Mouse (Mus musculus) MEL (cell line): ENCODE results near the gene Ctdnep1. TPM values are rescaled to one million over a fixed set of nuclear protein-coding genes. Genes with fewer than 3 reads are reported as not detected.

Source experiments
- DNase-seq: peaks from one replicate; pipeline ENCODE4 v3.0.0; 2011; ENCODE audit warnings: low read depth, low spot score
- H3K27ac ChIP-seq: 2 replicates; pipeline ENCODE4 v1.5.1; 2012; ENCODE audit warnings: low read depth, mild to moderate bottlenecking, control low read depth, low read length, moderate library complexity; ENCODE audit not compliant: control insufficient read depth
- H3K27me3 ChIP-seq, 2 experiments: fragments of 150-350 bp in 1 of 2; sonication (generic) in 1 of 2; 2 replicates each; pipeline ENCODE4 v1.6.1; 2012; ENCODE audit warnings: low read length in 2 of 2, mild to moderate bottlenecking in 2 of 2, improper control_type of control experiment in 1 of 2, moderate library complexity in 1 of 2; ENCODE audit not compliant: insufficient read depth in 2 of 2, control insufficient read depth in 1 of 2
- H3K36me3 ChIP-seq, 2 experiments: 2 replicates each; pipeline ENCODE4 v1.6.1; 2012 to 2014; ENCODE audit warnings: low read length in 2 of 2, improper control_type of control experiment in 1 of 2, inconsistent platforms in 1 of 2, mild to moderate bottlenecking in 1 of 2; ENCODE audit not compliant: insufficient read depth in 2 of 2, control insufficient read depth in 1 of 2
- H3K4me1 ChIP-seq, 2 experiments: fragments of 150-350 bp in 1 of 2; sonication (generic) in 1 of 2; 2 replicates each; pipeline ENCODE4 v1.6.1; 2012; ENCODE audit warnings: low read length in 2 of 2, improper control_type of control experiment in 1 of 2, mild to moderate bottlenecking in 1 of 2; ENCODE audit not compliant: insufficient read depth in 2 of 2, control insufficient read depth in 1 of 2
- H3K4me3 ChIP-seq, 2 experiments: fragments of 150-350 bp in 1 of 2; sonication (generic) in 1 of 2; 2 replicates each; pipeline ENCODE4 v1.5.1; 2012; ENCODE audit warnings: low read depth in 2 of 2, low read length in 2 of 2, mild to moderate bottlenecking in 2 of 2, moderate library complexity in 2 of 2, control low read depth in 1 of 2, improper control_type of control experiment in 1 of 2; ENCODE audit not compliant: control insufficient read depth in 1 of 2, insufficient read depth in 1 of 2
- H3K79me2 ChIP-seq: 2 replicates; pipeline ENCODE4 v1.6.1; 2012; ENCODE audit warnings: mild to moderate bottlenecking, low read length, moderate library complexity; ENCODE audit not compliant: control insufficient read depth, poor library complexity, insufficient read depth
- H3K9ac ChIP-seq: 2 replicates; pipeline ENCODE4 v1.6.1; 2012; ENCODE audit warnings: low read depth, mild to moderate bottlenecking, control low read depth, low read length, moderate library complexity; ENCODE audit not compliant: control insufficient read depth, poor library complexity, severe bottlenecking
- H3K9me3 ChIP-seq: fragments of 150-350 bp; sonication (generic); replicated peaks from 2 replicates; pipeline ENCODE4 v1.6.1; 2012; ENCODE audit warnings: mild to moderate bottlenecking, low read length, improper control_type of control experiment, moderate library complexity; ENCODE audit not compliant: insufficient read depth
- BHLHE40 ChIP-seq: IDR thresholded peaks from 2 replicates; pipeline ENCODE4 v1.6.1; 2012; ENCODE audit warnings: low read depth, mild to moderate bottlenecking, inconsistent platforms, low read length, improper control_type of control experiment, borderline replicate concordance
- CHD1 ChIP-seq: IDR thresholded peaks from 2 replicates; pipeline ENCODE4 v1.6.1; 2012; ENCODE audit warnings: low read depth, mild to moderate bottlenecking, inconsistent platforms, low read length, improper control_type of control experiment
- CHD2 ChIP-seq: IDR thresholded peaks from 2 replicates; pipeline ENCODE4 v1.6.1; 2011; ENCODE audit warnings: low read length, improper control_type of control experiment
- CTCF ChIP-seq, 3 experiments: IDR thresholded peaks in 2 of 3; conservative IDR thresholded peaks in 1 of 3; 2 replicates each; pipeline ENCODE4 v1.5.1; 2011 to 2012; ENCODE audit warnings: low read length in 3 of 3, low read depth in 2 of 3, mild to moderate bottlenecking in 2 of 3, improper control_type of control experiment in 1 of 3, inconsistent platforms in 1 of 3, mixed read lengths in 1 of 3, moderate library complexity in 1 of 3; ENCODE audit not compliant: control insufficient read depth in 1 of 3, insufficient read depth in 1 of 3, poor library complexity in 1 of 3, severe bottlenecking in 1 of 3
- E2F4 ChIP-seq: IDR thresholded peaks from 2 replicates; pipeline ENCODE4 v1.6.1; 2011; ENCODE audit warnings: low read depth, low read length, improper control_type of control experiment, borderline replicate concordance
- ELF1 ChIP-seq: IDR thresholded peaks from 2 replicates; pipeline ENCODE4 v1.6.1; 2014; ENCODE audit warnings: low read depth, mild to moderate bottlenecking, inconsistent platforms, low read length, improper control_type of control experiment, moderate library complexity
- GATA1 ChIP-seq: IDR thresholded peaks from 2 replicates; pipeline ENCODE4 v1.6.1; 2011; ENCODE audit warnings: low read depth, low read length, improper control_type of control experiment
- HCFC1 ChIP-seq: IDR thresholded peaks from 2 replicates; pipeline ENCODE4 v1.6.1; 2012; ENCODE audit warnings: low read depth, mild to moderate bottlenecking, inconsistent platforms, low read length, improper control_type of control experiment, moderate library complexity
- JUND ChIP-seq: IDR thresholded peaks from 2 replicates; pipeline ENCODE4 v1.6.1; 2011; ENCODE audit warnings: low read depth, mild to moderate bottlenecking, improper control_type of control experiment, low read length
- KAT2A ChIP-seq: conservative IDR thresholded peaks from 2 replicates; pipeline ENCODE4 v1.6.1; 2012; ENCODE audit warnings: low read depth, low read length, improper control_type of control experiment, inconsistent platforms
- MAFK ChIP-seq: IDR thresholded peaks from 2 replicates; pipeline ENCODE4 v1.6.1; 2011; ENCODE audit warnings: low read depth, mild to moderate bottlenecking, low read length, improper control_type of control experiment, borderline replicate concordance
- MAZ ChIP-seq: IDR thresholded peaks from 2 replicates; pipeline ENCODE4 v1.6.1; 2012; ENCODE audit warnings: low read depth, mild to moderate bottlenecking, inconsistent platforms, low read length, improper control_type of control experiment
- MEF2A ChIP-seq: IDR thresholded peaks from 2 replicates; pipeline ENCODE4 v1.6.1; 2014; ENCODE audit warnings: low read depth, mild to moderate bottlenecking, inconsistent platforms, low read length, improper control_type of control experiment; ENCODE audit not compliant: poor library complexity, insufficient replicate concordance, severe bottlenecking; ENCODE audit errors: extremely low read depth
- MXI1 ChIP-seq: IDR thresholded peaks from 2 replicates; pipeline ENCODE4 v1.6.1; 2011; ENCODE audit warnings: mild to moderate bottlenecking, low read depth, low read length, improper control_type of control experiment
- NELFE ChIP-seq: IDR thresholded peaks from 2 replicates; pipeline ENCODE4 v1.6.1; 2011; ENCODE audit warnings: low read depth, low read length, improper control_type of control experiment
- NRF1 ChIP-seq: IDR thresholded peaks from 2 replicates; pipeline ENCODE4 v1.6.1; 2014; ENCODE audit warnings: low read depth, mild to moderate bottlenecking, inconsistent platforms, low read length, improper control_type of control experiment, moderate library complexity; ENCODE audit not compliant: poor library complexity, insufficient read depth, severe bottlenecking
- POLR2A ChIP-seq, 2 experiments: IDR thresholded peaks; 2 replicates each; pipeline ENCODE4 v1.6.1; 2011 to 2012; ENCODE audit warnings: low read length in 2 of 2, mild to moderate bottlenecking in 2 of 2, control low read depth in 1 of 2, improper control_type of control experiment in 1 of 2, low read depth in 1 of 2, moderate library complexity in 1 of 2; ENCODE audit not compliant: control insufficient read depth in 1 of 2, insufficient read depth in 1 of 2, poor library complexity in 1 of 2
- POLR2AphosphoS2 ChIP-seq: IDR thresholded peaks from 2 replicates; pipeline ENCODE4 v1.6.1; 2011; ENCODE audit warnings: low read length, improper control_type of control experiment
- POLR2AphosphoS5 ChIP-seq: IDR thresholded peaks from 2 replicates; pipeline ENCODE4 v1.6.1; 2012; ENCODE audit warnings: low read depth, borderline replicate concordance, mild to moderate bottlenecking, inconsistent platforms, low read length, moderate library complexity, mixed read lengths
- RAD21 ChIP-seq: IDR thresholded peaks from 2 replicates; pipeline ENCODE4 v1.6.1; 2011; ENCODE audit warnings: mild to moderate bottlenecking, low read depth, low read length, improper control_type of control experiment
- RCOR1 ChIP-seq: IDR thresholded peaks from 2 replicates; pipeline ENCODE4 v1.6.1; 2012; ENCODE audit warnings: low read depth, mild to moderate bottlenecking, inconsistent platforms, low read length, improper control_type of control experiment
- SIN3A ChIP-seq: IDR thresholded peaks from 2 replicates; pipeline ENCODE4 v1.6.1; 2012; ENCODE audit warnings: low read length, improper control_type of control experiment, inconsistent platforms
- SMC3 ChIP-seq: IDR thresholded peaks from 2 replicates; pipeline ENCODE4 v1.6.1; 2011; ENCODE audit warnings: low read depth, low read length, improper control_type of control experiment
- TAL1 ChIP-seq: IDR thresholded peaks from 2 replicates; pipeline ENCODE4 v1.6.1; 2012; ENCODE audit warnings: mild to moderate bottlenecking, inconsistent platforms, low read length, moderate library complexity, mixed read lengths
- TBP ChIP-seq: IDR thresholded peaks from 2 replicates; pipeline ENCODE4 v1.8.0; 2011; ENCODE audit warnings: low read depth, low read length, improper control_type of control experiment
- TCF12 ChIP-seq: IDR thresholded peaks from 2 replicates; pipeline ENCODE4 v1.6.1; 2014; ENCODE audit warnings: low read depth, mild to moderate bottlenecking, inconsistent platforms, low read length, improper control_type of control experiment, moderate library complexity
- USF1 ChIP-seq: IDR thresholded peaks from 2 replicates; pipeline ENCODE4 v1.6.1; 2014; ENCODE audit warnings: low read depth, mild to moderate bottlenecking, inconsistent platforms, low read length, improper control_type of control experiment, moderate library complexity
- ZC3H11A ChIP-seq: IDR thresholded peaks from 2 replicates; pipeline ENCODE4 v1.6.1; 2012; ENCODE audit warnings: low read depth, mild to moderate bottlenecking, inconsistent platforms, low read length, improper control_type of control experiment
- ZKSCAN1 ChIP-seq: IDR thresholded peaks from 2 replicates; pipeline ENCODE4 v1.6.1; 2012; ENCODE audit warnings: low read depth, mild to moderate bottlenecking, inconsistent platforms, low read length, improper control_type of control experiment, moderate library complexity
- ZNF384 ChIP-seq: IDR thresholded peaks from 2 replicates; pipeline ENCODE4 v1.6.1; 2012; ENCODE audit warnings: low read depth, mild to moderate bottlenecking, inconsistent platforms, low read length, improper control_type of control experiment
- polyA plus RNA-seq, 2 experiments: library from polyadenylated mRNA; stranded (reverse) in 1 of 2; unstranded in 1 of 2; fragments of >175 nt in 1 of 2; fragments of >200 nt in 1 of 2; gene quantifications; 2 replicates each; pipeline versions ENCODE4 v1.2.1 to v1.2.4; 2012; ENCODE audit warnings: low replicate concordance in 2 of 2, low read depth in 1 of 2; ENCODE audit not compliant: insufficient read length in 2 of 2, insufficient read depth in 1 of 2, missing spikeins in 1 of 2
- total RNA-seq: library from RNA; depleted of rRNA; stranded (reverse); fragments of 300-350 nt; gene quantifications from 2 replicates; pipeline ENCODE4 v1.2.3, GENCODE M21; 2012

The Ctdnep1 gene
- total and polyA plus RNA-seq, 3 experiments: 47.3 to 133 TPM; not detected in 1

- DNase-seq: no peak
- H3K36me3 ChIP-seq: peaks cover 0 to 36% of the 10 kb centered on the region in 2 experiments; a peak in 2 of 4 replicates
- H3K4me1 ChIP-seq: peaks cover 9 to 37% of the 10 kb centered on the region in 2 experiments; a peak in 3 of 4 replicates
- no peak overlapping the region for H3K27ac ChIP-seq
- H3K9ac ChIP-seq: no peak overlapping the region
- no peaks in the 10 kb centered on the region for H3K79me2 ChIP-seq
- no peaks in the 10 kb centered on the region; a peak in 1 of 4 replicates for H3K27me3 ChIP-seq
- no peak overlapping the region for H3K4me3 ChIP-seq
- TF ChIP-seq POLR2A (IDR thresholded peaks at IDR 0.05; ENCODE audit: control insufficient read depth in 1 of 2, insufficient read depth in 1 of 2, low read depth in 1 of 2, low read length in 2 of 2, poor library complexity in 1 of 2) (no peak), USF1 (no peak), MAZ (no peak), ELF1 (no peak), SIN3A (no peak; the same call in 1 of the 2 replicates), NELFE (no peak), CHD2 (no peak), MEF2A (no peak), BHLHE40 (no peak), NRF1 (no peak), E2F4 (no peak), GATA1 (no peak), TBP (no peak), RCOR1 (no peak), TCF12 (no peak), POLR2AphosphoS5 (no peak), ZNF384 (no peak), CHD1 (no peak), TAL1 (no peak), ZKSCAN1 (no peak)
- no peaks in the 10 kb centered on the region for H3K9me3 ChIP-seq
These were observed 47.9 kb upstream of the Ctdnep1 start for GRCm38 (mm10) chr11:69933066-69933465.

GRCm38 (mm10) chr11:69934169-69934568 lies 46.8 kb upstream of the Ctdnep1 start:
- DNase-seq: peak; percentile 96
- peak overlapping the region; percentile 42 for H3K27ac ChIP-seq
- no peaks in the 10 kb centered on the region for H3K79me2 ChIP-seq
- H3K4me1 ChIP-seq: peaks cover 9 to 34% of the 10 kb centered on the region in 2 experiments; a peak in 3 of 4 replicates
- H3K9me3 ChIP-seq: no peaks in the 10 kb centered on the region
- H3K27me3 ChIP-seq: peaks cover 0 to 2% of the 10 kb centered on the region in 2 experiments; a peak in 1 of 4 replicates
- TF ChIP-seq ZNF384 (peak; percentile 41; the same call in 1 of the 2 replicates), CTCF (IDR thresholded peaks at IDR 0.05 in 2 of 3, conservative IDR thresholded peaks at IDR 0.05 in 1 of 3; ENCODE audit: control insufficient read depth in 1 of 3, insufficient read depth in 1 of 3, low read depth in 2 of 3, low read length in 3 of 3, poor library complexity in 1 of 3, severe bottlenecking in 1 of 3) (peak; percentile 67 to 99 (median 99)), ELF1 (no peak), RAD21 (peak; percentile 93), MXI1 (peak; percentile 55), POLR2AphosphoS5 (no peak), MAFK (no peak), MEF2A (no peak), CHD1 (no peak), POLR2AphosphoS2 (no peak), SIN3A (peak; percentile 74), SMC3 (peak; percentile 87), KAT2A (no peak), TCF12 (0 out of 2 replicates have a peak, but pooled peaks have one; percentile 17), E2F4 (no peak), HCFC1 (peak; percentile 54; the same call in 1 of the 2 replicates), ZC3H11A (peak; percentile 86), MAZ (peak; percentile 88), RCOR1 (no peak), POLR2A (IDR thresholded peaks at IDR 0.05; ENCODE audit: control insufficient read depth in 1 of 2, insufficient read depth in 1 of 2, low read depth in 1 of 2, low read length in 2 of 2, poor library complexity in 1 of 2) (no peak), ZKSCAN1 (no peak), JUND (no peak)
- TF ChIP-seq, all 39 proteins: peak for 10
- Histone ChIP-seq H3K9ac (peak overlapping the region; percentile 60), H3K36me3 (peaks cover 0 to 32% of the 10 kb centered on the region in 2 experiments; a peak in 2 of 4 replicates), H3K4me3 (peak overlapping the region; percentile 57 to 60)
